Mouse (Mus musculus) ES-Bruce4 (cell line): ENCODE data around the gene Selenot.

Source experiments
- CTCF ChIP-seq: IDR thresholded peaks from one replicate; pipeline ENCODE4 v1.8.1; 2011; ENCODE audit warnings: low read depth, low read length
- EP300 ChIP-seq: IDR thresholded peaks from 2 replicates; pipeline ENCODE4 v1.6.1; 2011; ENCODE audit warnings: low read depth, low read length; ENCODE audit not compliant: insufficient read depth
- POLR2A ChIP-seq: IDR thresholded peaks from one replicate; pipeline ENCODE4 v1.8.1; 2011; ENCODE audit warnings: low read length; ENCODE audit not compliant: insufficient read depth

- TF ChIP-seq CTCF (no peak), POLR2A (no peak), EP300 (no peak)
Observed at GRCm38 (mm10) chr3:58622665-58623394, 46.4 kb downstream of the Selenot start.
